Mouse (Mus musculus): ENCODE results near the gene Cdk2ap2.

DNA sequence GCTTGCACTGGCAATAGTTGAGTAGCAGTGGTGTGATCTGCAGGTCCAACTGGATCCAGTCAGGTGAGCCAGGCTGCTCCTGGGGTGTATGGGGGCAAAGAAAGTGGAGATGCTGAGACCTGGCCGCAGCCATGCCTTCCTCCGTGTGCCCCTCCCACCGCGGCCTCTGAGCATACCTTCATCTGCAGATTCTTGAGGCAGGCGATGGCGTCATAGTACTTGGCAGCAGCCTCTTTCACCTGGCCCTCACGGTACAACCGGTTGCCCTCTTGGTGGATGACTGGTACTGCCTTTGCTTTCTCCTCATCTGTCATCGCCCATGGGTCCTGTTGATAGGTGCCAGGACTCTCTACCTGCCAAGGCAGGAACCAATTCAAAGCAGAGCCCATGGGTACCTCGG, 18.2 kb downstream of the Cdk2ap2 start:
- TF ChIP-seq GATA1 (IDR thresholded peaks at IDR 0.05; ENCODE audit: low read length) (no peak), TAL1 (IDR thresholded peaks at IDR 0.05; ENCODE audit: low read length) (no peak)
